Mouse (Mus musculus) heart, embryonic 14.5 days (tissue): ENCODE results near the gene Myrf. TPM values are rescaled to one million over a fixed set of nuclear protein-coding genes. Genes with fewer than 3 reads are reported as not detected.

Experiments
- microRNA-seq: library from miRNA; unstranded; fragments of <30 nt; microRNA quantifications from one replicate; pipeline ENCODE4, GENCODE M21; 2016
- polyA plus RNA-seq: library from polyadenylated mRNA; unstranded; fragments of >200 nt; fragmentation: Nextera tagmentation; extraction: Ambion mirVana; gene quantifications from 2 replicates; pipeline ENCODE4 v1.2.1, GENCODE M21; 2014

Myrf gene
- polyA plus RNA-seq, 1 experiment from 2014 or later, result 10.8 TPM

Small RNA genes lying within 50 kb of the gene (microRNA-seq; reads per million reads assigned to microRNA genes)
- gene Mir6993, result not detected

Other genes with a start within 250 kb of the Myrf start
- 0.24 and 0.40 TPM in 2 replicates for gene Best1, start 239.1 kb downstream of the Myrf start, polyA plus RNA-seq
- 27.6 and 27.7 TPM in 2 replicates for gene Rab3il1, start 239.1 kb downstream of the Myrf start, polyA plus RNA-seq
- gene Fads3, start 199.2 kb downstream of the Myrf start, polyA plus RNA-seq, result 25.3 and 32.5 TPM in 2 replicates
- 11.4 and 15.0 TPM in 2 replicates for gene Fads2, start 139.0 kb downstream of the Myrf start, polyA plus RNA-seq
- 39.8 and 44.2 TPM in 2 replicates for gene Fads1, start 57.9 kb downstream of the Myrf start, polyA plus RNA-seq
- 458 and 491 TPM in 2 replicates for gene Tmem258, start 36.7 kb downstream of the Myrf start, polyA plus RNA-seq
- gene Fen1, start 36.6 kb downstream of the Myrf start, polyA plus RNA-seq, result 36.7 and 37.6 TPM in 2 replicates
- gene Dagla, start 64.1 kb upstream of the Myrf start, polyA plus RNA-seq, result 0.65 and 0.82 TPM in 2 replicates
- gene Syt7, start 148.3 kb upstream of the Myrf start, polyA plus RNA-seq, result 0.67 and 0.92 TPM in 2 replicates
- 0.09 and 0.22 TPM in 2 replicates for gene Lrrc10b, start 216.7 kb upstream of the Myrf start, polyA plus RNA-seq
- gene Ppp1r32, start 242.2 kb upstream of the Myrf start, polyA plus RNA-seq, result not detected in 2 replicates